Mouse (Mus musculus): ENCODE measurements around the gene Fads2.

Gene Fads2

DNA sequence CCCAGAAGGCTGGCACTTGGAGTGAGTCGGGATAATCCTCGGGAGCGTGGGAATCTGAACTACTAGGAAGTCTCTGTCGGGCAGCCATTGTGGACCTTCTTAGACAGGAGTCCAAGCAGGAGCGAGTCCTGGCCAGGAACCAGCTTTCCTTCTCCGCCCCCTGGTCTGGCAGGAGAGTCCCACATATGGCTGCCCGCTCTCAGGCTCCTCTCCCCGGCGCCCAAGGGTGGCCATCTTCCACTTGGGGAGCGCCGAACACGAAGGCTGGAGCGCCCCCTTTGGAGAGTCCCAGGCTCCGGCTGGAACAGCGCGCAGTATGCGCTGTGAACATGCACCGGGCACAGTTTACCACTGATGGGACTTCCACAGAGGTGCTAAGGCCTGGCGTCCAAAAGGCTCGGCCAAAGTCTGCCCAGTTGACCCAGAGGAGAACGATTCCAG, 895 bp downstream of the Fads2 start:
- DNase-seq: peak; percentile 20

GRCm38 (mm10) chr19:10097826-10098225, 3.7 kb downstream of the Fads2 start:
- DNase-seq: no peak

GRCm38 (mm10) chr19:10096371-10096876, 5.1 kb downstream of the Fads2 start:
- no peak for DNase-seq

- no peak for DNase-seq
Observed at GRCm38 (mm10) chr19:10094695-10095094, 6.9 kb downstream of the Fads2 start.

DNA sequence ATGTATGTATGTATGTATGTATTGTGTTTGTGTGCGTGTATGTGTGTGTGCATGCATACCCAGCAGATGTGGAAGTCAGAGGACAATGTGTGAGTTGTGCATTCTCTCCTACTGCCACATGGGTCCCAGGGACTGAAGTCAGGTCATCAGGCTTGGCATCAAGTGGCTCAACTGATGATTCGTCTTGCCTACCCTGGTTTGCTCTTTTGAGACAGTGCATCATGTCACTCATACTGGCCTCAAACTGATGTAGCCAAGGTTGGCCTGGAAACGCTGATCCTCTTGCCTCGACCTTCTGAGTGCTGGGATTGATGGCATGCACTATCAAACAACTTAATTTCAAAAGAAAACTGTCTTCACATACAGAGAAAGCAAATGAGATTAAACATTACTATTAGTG, 7.7 kb downstream of the Fads2 start:
- no peak for DNase-seq

DNA sequence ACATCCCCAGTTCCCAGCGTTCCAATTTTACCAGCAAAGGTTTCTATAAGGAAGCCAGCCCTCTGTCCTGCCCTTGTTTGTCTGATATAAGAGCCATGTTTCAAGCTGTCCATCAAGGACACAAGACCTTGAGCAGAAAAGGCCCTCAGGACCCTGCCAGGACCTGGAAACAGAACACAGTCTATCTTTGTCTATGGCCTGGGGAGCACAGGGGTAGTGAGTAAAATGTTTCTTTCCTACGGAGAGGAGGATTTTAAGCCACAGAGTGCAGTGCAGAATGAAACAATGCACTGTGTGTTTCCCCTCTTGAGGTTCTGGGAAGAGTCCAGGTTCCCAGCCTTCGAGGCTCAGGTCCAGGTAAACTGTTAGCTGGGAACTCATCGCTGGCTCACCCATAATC, 14.6 kb downstream of the Fads2 start:
- no peak for DNase-seq

- DNase-seq: no peak
Observed at GRCm38 (mm10) chr19:10085454-10085853, 16.1 kb downstream of the Fads2 start.

DNA sequence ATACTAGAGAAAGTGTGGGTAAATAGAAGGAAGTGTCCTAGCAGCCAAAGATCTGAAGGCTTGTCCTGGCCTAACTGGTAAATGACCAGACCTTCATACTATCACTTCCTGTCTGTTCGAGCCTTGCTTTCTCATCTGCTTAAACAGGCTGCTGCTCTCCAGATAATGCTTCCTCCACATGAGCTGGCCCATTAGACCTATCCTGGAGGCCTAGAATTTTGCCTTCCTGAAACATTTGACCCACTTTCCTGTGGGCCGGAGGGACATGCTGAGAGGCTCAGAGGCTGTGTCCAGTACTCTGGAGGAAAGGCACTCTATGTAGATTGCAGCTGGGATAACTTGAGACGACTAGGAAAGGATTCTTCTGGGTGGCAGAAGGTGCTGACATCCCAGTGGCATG, 19.4 kb downstream of the Fads2 start:
- DNase-seq: no peak

GRCm38 (mm10) chr19:10080384-10080783, 21.2 kb downstream of the Fads2 start:
- no peak for DNase-seq

DNA sequence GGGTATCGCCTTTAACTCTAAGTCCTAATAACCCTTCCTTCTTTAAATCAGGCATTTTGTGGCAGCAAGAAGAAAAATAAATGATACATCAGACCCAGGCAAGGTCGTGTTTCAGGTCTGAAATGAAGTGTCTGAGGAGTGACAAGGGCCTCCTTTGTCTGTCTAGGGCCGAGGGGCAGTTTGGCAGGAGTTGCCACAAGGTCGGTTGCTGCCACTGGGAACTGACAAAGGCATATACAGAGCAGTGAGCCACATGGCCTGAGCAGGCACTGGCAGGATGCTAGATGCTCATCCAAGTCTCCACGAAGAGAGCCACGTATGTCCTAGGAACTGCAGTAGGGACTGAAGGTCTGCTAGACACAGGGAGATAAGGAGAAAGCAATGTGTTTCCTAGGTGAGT, 23.2 kb downstream of the Fads2 start:
- no peak for DNase-seq

DNA sequence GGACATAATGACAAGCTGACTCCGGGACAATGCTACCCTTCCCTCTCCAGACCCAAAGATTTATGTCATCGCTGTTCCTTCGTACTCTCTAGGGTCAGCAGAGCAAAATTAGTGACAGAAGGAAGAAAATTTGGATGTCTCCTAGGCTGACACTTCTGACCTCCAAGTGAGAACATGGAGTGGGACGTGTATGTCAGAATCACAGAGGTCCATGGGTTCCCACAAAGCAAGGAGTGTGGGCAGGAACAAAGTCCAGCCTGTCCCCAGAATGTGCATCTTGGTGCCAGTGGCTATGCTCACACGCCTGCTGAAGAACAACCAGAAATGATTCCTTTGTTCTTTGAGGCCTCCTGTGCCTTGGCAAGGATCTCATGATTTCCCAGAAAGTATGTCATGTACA, 28.4 kb downstream of the Fads2 start:
- DNase-seq: no peak

- no peak for DNase-seq
Observed at GRCm38 (mm10) chr19:10071892-10072291, 29.7 kb downstream of the Fads2 start.

DNA sequence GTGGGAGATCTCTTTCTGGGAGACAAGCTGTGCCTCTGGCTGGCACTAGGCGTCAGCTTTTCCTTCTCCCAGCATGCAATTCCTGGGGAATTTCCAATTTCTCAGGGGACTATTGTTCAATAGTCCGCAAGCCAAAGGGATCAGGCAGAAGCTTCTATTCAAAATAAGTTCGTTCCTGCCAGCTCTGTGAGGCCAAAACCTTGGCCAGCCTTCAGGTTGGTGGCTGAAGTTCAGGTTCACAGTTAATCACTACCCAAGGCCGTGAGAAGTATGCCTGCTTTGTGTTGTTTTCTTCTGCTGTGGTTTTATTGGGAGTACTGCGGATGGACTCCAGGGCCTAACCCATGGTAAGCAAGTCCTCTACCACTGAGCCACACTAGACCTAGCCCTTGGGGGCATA, 30.4 kb downstream of the Fads2 start:
- DNase-seq: no peak

DNA sequence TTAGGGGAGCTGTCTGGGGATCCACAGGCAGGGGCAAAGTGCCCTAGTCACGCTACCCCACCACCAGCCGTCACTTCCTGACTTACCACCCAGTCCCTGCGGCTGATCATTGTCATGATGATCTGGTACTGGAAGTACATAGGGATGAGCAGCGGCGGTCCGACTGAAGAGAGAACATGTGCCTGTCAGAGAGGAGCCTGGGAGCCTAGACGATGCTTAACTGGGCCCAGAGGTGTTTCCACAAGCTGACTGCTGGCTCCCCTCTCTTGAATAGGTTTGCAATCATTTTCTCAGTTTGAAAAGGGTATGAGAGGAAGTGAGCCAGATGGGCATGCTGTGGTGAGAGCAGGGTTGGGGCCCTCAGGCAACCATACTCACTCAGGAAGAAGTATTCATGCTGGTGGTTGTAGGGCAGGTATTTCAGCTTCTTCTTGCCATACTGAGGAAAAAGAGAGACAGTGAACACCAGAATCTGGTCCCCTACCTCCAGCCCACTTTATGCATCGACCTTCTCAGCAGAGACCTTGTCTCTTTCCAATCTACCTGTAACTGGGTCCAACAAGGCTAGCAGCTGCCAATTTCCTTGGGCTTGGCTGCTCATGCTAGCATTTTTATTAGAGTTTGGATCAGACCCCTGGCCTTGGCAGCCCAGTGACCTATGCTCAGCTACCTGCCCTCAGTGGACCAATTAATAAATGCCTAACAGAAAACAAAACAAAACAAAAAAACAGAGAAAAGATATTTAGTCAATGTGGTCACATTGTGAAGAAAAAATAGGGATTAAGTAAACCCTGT, 31.2 kb downstream of the Fads2 start:
- DNase-seq: no peak

GRCm38 (mm10) chr19:10067701-10068100, 33.8 kb downstream of the Fads2 start:
- no peak for DNase-seq

DNA sequence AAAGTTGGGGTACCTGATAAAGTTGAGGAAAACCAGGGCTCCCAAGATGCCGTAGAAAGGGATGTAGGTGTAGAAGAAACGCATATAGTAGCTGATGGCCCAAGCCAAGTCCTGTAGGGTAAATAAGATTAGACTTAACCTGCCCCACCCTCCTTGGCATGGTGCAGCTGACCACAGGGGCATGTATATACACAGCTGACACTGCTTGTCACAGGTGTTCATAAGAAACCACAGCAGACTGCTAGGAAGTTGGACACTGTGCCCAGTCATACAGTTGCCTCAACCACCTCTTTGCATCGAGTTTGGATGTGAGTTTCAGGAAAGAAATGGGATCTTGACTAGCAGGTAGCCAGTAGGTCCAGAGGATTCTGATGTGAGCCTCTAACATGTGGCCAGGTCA, 35.0 kb downstream of the Fads2 start:
- DNase-seq: no peak

DNA sequence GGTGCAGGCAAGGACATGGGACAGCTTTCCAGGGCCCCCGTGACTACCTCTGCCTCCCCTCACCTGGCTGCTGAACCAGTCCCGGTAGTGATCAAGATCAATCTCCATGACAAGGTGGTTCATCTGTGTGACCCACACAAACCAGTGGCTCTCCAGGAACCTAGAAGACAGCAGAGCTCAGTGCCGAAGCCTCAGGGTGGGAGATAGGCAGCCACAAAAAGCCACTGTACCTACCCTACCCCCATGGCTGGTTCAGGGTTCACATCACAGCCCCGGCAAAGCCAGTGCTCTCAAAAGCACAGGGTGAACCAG, 35.4 kb downstream of the Fads2 start:
- no peak for DNase-seq

- no peak for DNase-seq
Observed at GRCm38 (mm10) chr19:10065465-10066188, 35.9 kb downstream of the Fads2 start.

- DNase-seq: no peak
Observed at GRCm38 (mm10) chr19:10064173-10065012, 37.2 kb downstream of the Fads2 start.

- no peak for DNase-seq
Observed at GRCm38 (mm10) chr19:10062862-10063261, 38.7 kb downstream of the Fads2 start.

DNA sequence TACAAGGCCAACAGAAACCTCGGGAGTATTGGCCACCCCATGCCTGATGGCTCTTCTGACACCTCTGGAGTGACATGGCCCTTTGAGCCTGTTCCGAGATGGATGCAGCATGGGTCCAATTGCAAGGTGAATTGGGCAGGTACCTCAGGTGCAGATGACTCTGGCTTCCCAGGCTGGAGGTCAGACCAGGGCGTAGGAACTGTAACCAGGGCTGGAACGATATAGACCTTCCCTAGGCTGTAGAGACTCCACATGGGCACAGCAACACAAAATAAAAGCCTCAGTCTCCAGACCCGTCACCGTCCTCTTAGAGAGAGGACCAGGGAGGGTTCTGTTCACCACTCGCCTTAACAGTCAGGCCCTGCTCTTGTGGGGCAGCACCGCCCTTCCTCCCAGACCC, 39.3 kb downstream of the Fads2 start:
- DNase-seq: no peak

DNA sequence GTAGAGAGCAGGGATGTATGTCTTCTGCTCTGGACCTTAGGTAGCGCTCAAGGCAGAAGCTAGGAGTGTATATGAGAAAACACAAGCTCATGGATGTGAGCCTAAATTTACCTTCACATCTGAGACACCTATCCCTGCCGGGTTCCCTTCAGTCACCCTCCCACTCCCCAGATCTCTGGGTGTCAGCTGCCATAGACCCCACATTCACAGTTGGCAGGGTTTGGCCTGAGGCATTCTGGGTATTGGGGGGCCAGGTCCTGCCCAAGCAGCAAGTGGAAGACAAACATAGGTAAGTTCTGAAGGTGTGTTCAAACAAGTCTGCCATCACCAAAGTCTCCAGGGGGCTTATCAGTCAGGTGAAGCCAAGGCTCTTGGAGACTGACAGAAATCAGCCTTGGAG, 39.9 kb downstream of the Fads2 start:
- DNase-seq: no peak

DNA sequence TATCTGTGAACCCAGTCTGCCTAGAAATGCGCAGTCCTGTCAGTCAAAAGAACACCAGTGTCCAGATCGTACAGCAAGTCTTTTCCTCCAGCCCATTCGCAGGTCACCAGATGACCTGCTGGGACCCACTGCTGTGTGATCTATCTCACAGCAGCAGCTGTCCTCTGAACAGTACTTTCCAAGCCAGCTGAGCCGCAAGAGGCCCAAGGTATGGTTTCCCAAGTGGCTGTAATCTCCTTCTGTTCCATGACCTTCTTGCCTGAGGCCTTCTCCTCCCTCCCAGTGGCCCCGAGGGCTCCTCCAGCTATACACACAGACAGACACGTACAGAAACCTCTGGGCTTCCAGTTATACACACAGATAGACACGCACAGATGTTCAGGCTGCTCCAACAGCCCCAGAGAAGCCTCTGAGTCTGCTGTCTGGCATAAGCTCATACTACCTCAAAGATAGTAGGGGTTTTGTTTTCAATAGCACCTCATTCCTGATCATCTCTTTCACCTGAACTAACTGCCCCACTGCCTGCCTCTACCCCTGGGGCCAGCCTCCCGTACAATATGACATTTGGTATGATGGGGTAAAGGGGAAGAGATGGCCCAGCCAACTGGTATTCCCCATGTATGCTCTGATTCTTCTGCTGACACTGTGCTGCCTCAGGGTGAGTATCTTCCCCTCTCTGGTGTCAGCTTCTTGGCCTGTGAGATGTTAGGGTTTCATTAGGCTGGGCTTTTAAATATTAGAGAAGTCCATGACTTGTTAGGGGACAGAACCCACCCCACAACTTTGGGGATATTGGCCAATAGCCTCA, 40.6 kb downstream of the Fads2 start:
- no peak for DNase-seq
